Mouse (Mus musculus) liver, adult 2 months (tissue): Measurements from ENCODE around the gene Cpne9. TPM values are rescaled to one million over a fixed set of nuclear protein-coding genes. Genes with fewer than 3 reads are reported as not detected.
"Not testable (repeated sequence)": the region's sequence is repeated elsewhere in the genome, so short reads cannot be mapped to it uniquely, and the experiment has no call there.

ENCODE experiments used
- DNase-seq: peaks from one replicate; pipeline ENCODE4 v3.0.0-alpha.2; 2011; ENCODE audit warnings: low read depth, low spot score; ENCODE audit errors: extremely low read depth
- H3K27ac ChIP-seq: fragments of 200-500 bp; replicated peaks from 2 replicates; pipeline ENCODE4 v1.5.1; 2012; ENCODE audit warnings: low read depth, mild to moderate bottlenecking, control low read depth, inconsistent platforms, low read length; ENCODE audit not compliant: insufficient read depth
- H3K27me3 ChIP-seq: fragments of 200-500 bp; 2 replicates; pipeline ENCODE4 v1.6.1; 2012; ENCODE audit warnings: mild to moderate bottlenecking, moderate library complexity, low read length, inconsistent platforms; ENCODE audit not compliant: control insufficient read depth, insufficient read depth
- H3K36me3 ChIP-seq: fragments of 200-500 bp; 2 replicates; pipeline ENCODE4 v1.6.1; 2012; ENCODE audit warnings: low read length, inconsistent platforms; ENCODE audit not compliant: control insufficient read depth, insufficient read depth
- H3K4me1 ChIP-seq: fragments of 200-500 bp; 2 replicates; pipeline ENCODE4 v1.6.1; 2011; ENCODE audit warnings: low read length; ENCODE audit not compliant: control insufficient read depth, insufficient read depth
- H3K4me3 ChIP-seq: fragments of 200-500 bp; 2 replicates; pipeline ENCODE4 v1.5.1; 2011; ENCODE audit warnings: low read depth, mild to moderate bottlenecking, control low read depth, low read length, moderate library complexity; ENCODE audit not compliant: insufficient read depth
- H3K79me2 ChIP-seq: fragments of 200-500 bp; 2 replicates; pipeline ENCODE4 v1.6.1; 2012; ENCODE audit warnings: inconsistent platforms, mild to moderate bottlenecking, low read length, moderate library complexity; ENCODE audit not compliant: control insufficient read depth, insufficient read depth
- H3K9ac ChIP-seq: fragments of 200-500 bp; 2 replicates; pipeline ENCODE4 v1.6.1; 2012; ENCODE audit warnings: low read depth, mild to moderate bottlenecking, control low read depth, inconsistent platforms, low read length
- CTCF ChIP-seq: fragments of 200-500 bp; IDR thresholded peaks from 2 replicates; pipeline ENCODE4 v1.5.1; 2011; ENCODE audit warnings: low read depth, low read length, control low read depth
- POLR2A ChIP-seq: fragments of 200-500 bp; IDR thresholded peaks from 2 replicates; pipeline ENCODE4 v1.6.1; 2011; ENCODE audit warnings: low read length, control low read depth; ENCODE audit not compliant: insufficient read depth; ENCODE audit errors: extremely low read depth
- WGBS: fragments of 180-500 bp; shearing (Covaris S2); methylation state at CpG from one replicate; pipeline ENCODE4 v1.1.7; 2018; 5-methylcytosine and 5-hydroxymethylcytosine counted together
- polyA plus RNA-seq: library from polyadenylated mRNA; depleted of rRNA; stranded (reverse); fragments of >200 nt; gene quantifications from 2 replicates; pipeline ENCODE4 v1.2.3, GENCODE M21; 2012
- total RNA-seq: library from RNA; depleted of rRNA; stranded (reverse); fragments of >200 nt; gene quantifications from 2 replicates; pipeline ENCODE4 v1.2.3, GENCODE M21; 2014

Cpne9 gene
- total and polyA plus RNA-seq, 2 experiments = not detected

GRCm38 (mm10) chr6:113326533-113327315 is 44.6 kb downstream of the Cpne9 start, which contains the start of gene Ogg1:
Gene Ogg1, plus strand, starts transcription at chr6:113326972.
- TF ChIP-seq POLR2A (peak; percentile 88), CTCF (no peak)
- Histone ChIP-seq H3K9ac (peak within 1 kb of the TSS; percentile 75), H3K27ac (peak within 1 kb of the TSS; percentile 76), H3K79me2 (no peaks in the 10 kb centered on the region), H3K27me3 (no peaks in the 10 kb centered on the region), H3K36me3 (peaks cover 29% of the 10 kb centered on the region), H3K4me1 (peaks cover 2% of the 10 kb centered on the region), H3K4me3 (peak within 1 kb of the TSS; percentile 64)
- WGBS = under 1% methylated on average over 52 of the region's 52 CpGs
- DNase-seq = peak; percentile 98

- TF ChIP-seq CTCF (no peak), POLR2A (no peak)
- Histone ChIP-seq H3K27me3 (no peaks in the 10 kb centered on the region), H3K79me2 (no peaks in the 10 kb centered on the region), H3K27ac (no peak overlapping the region), H3K36me3 (peaks cover 11% of the 10 kb centered on the region; the same call in 1 of the 2 replicates), H3K4me1 (peaks cover 2% of the 10 kb centered on the region), H3K9ac (no peak overlapping the region), H3K4me3 (no peak overlapping the region)
- no peak for DNase-seq
- 94% methylated on average over 1 of the region's 1 CpGs for WGBS
Observed at GRCm38 (mm10) chr6:113329396-113329795, 47.3 kb downstream of the Cpne9 start.

- H3K79me2 ChIP-seq = no peaks in the 10 kb centered on the region
Observed at GRCm38 (mm10) chr6:113330547-113330946, 48.4 kb downstream of the Cpne9 start.

GRCm38 (mm10) chr6:113331721-113332120 is 49.6 kb downstream of the Cpne9 start:
- no peak for DNase-seq
- peaks cover 18% of the 10 kb centered on the region; the same call in 1 of the 2 replicates for H3K36me3 ChIP-seq
- no peaks in the 10 kb centered on the region for H3K27me3 ChIP-seq
- no peaks in the 10 kb centered on the region for H3K79me2 ChIP-seq
- no peak overlapping the region for H3K4me3 ChIP-seq
- no peak overlapping the region for H3K9ac ChIP-seq
- TF ChIP-seq CTCF = no peak
- no peak for TF ChIP-seq POLR2A
- 92% methylated on average over 11 of the region's 11 CpGs for WGBS
- no peak overlapping the region for H3K27ac ChIP-seq
- H3K4me1 ChIP-seq = no peaks in the 10 kb centered on the region; the same call in 1 of the 2 replicates

More at GRCm38 (mm10) chr6:113330547-113330946, 48.4 kb downstream of the Cpne9 start:
- DNase-seq = no peak
- Histone ChIP-seq H3K27me3 (no peaks in the 10 kb centered on the region), H3K36me3 (peaks cover 9% of the 10 kb centered on the region; the same call in 1 of the 2 replicates), H3K4me3 (no peak overlapping the region), H3K9ac (no peak overlapping the region), H3K4me1 (peaks cover 2% of the 10 kb centered on the region), H3K27ac (no peak overlapping the region)
- WGBS = 72% methylated on average over 2 of the region's 2 CpGs
- TF ChIP-seq POLR2A (no peak), CTCF (no peak)

- WGBS = 56% methylated on average over 6 of the region's 6 CpGs
- not testable (repeated sequence) for H3K79me2 ChIP-seq, H3K4me1 ChIP-seq, H3K9ac ChIP-seq, H3K4me3 ChIP-seq, H3K27me3 ChIP-seq, H3K27ac ChIP-seq, DNase-seq
- peaks cover 20% of the 10 kb centered on the region; the same call in 1 of the 2 replicates for H3K36me3 ChIP-seq
Observed at GRCm38 (mm10) chr6:113332734-113333133, 50.6 kb downstream of the Cpne9 start.
